Mouse (Mus musculus): ENCODE data around the gene Tmem101. TPM values are rescaled to one million over a fixed set of nuclear protein-coding genes. Genes with fewer than 3 reads are reported as not detected.

The Tmem101 gene
- total RNA-seq (2021): 10 to 100 TPM; 24.2 to 30.3 TPM

DNA sequence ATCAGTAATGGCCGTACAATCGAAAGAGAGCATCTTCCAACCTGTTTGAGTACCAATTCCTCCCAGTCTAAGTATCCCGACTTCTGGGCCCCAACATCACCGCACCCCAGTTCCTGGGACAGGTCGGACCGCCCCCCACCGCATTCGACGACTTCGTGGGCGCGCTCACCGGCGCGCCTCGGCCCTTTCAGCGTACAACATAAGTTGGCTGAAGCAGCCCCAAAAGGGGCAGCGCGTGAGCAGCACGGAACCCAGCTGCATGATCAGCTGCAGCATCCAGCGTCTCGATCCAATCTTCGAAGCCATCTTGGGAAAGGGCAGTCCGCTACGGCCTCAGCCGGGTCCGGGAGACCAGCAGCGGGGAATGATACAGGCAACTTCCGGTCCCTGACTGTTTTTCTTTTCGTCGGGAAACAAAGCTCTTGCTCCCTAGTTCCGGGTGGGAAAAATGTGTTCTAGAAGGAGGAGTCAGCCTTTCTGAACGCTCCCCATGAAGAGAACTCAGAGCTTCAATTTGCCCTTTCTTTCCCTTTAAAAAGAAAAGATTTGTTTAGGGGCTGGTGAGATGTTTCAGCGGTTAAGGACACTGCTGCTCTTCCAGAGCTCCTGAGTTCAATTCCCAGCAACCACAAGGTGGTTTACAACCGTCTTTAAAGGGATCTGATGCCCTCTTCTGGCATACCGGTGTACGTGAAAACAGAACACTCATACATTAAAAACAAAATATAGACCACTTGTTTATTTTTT, at the start of gene Tmem101:
Gene Tmem101 (minus strand): TSS at position 366 of the 747 bp plus-strand sequence.
- DNase-seq (ENCODE audit: extremely low spot score in 1 of 2, low spot score in 1 of 2): peak; percentile 80 to 85

GRCm38 (mm10) chr11:102201408-102201821, 45.2 kb upstream of the Tmem101 start:
- DNase-seq (ENCODE audit: extremely low spot score in 1 of 2, low spot score in 1 of 2): no peak

DNA sequence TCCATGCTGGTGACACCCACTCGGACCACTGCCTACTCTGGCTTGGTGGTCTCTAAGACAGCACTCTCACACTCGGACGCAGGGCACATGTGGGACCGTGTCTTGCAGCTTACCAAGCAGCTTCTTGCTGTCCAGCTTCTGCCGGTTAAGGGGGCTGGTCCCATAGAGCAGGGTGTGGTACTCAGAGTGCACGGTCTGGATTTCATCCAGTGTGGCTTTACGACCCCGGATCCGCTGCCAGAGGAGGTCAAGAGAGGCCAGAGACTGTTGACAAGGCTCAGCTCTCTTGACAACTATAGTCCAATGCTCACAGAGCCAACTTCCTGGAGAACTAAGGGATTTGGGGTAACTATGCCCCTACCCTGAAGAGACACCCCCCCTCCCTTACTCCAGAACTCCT, 43.7 kb upstream of the Tmem101 start:
- no peak for DNase-seq (ENCODE audit: extremely low spot score in 1 of 2, low spot score in 1 of 2)

GRCm38 (mm10) chr11:102198245-102198644, 42.0 kb upstream of the Tmem101 start:
- DNase-seq (ENCODE audit: extremely low spot score in 1 of 2, low spot score in 1 of 2): no peak

DNA sequence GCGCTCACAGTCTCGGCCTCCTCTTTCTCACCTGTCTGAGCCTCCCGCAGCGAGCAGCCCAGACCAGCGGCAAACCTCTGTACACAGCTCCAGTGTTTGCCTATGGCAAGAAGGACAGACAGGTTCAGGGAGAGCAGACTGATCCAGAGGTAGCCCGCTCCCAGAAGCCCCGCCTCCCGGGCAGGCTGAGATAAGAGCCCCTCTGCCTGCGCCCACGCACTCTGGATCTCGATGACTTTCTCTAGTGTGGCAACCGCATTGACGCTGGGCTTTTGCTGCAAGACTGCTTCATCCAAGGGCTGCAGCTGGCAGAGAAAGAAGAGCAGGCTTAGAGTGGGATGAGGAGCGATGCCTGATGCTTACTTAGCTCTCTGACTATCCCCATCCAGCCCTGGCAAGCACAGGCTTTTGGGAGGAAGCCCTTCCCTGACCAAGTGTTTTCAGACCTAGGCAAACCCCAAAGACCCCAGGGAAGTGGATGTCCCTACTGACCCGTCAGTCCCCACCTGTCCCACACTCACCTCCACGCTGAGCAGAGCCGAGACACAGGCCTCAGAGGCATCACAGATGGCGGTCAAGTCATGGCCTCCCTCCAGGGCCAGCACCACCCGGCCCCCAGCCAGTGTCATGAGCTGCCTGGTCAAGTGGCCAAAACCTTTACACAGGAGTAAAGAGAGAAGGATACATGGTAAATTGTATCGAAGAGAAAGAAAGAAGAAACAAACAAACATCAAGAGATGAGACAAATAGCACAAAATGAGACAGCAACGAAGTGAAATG, 40.0 kb upstream of the Tmem101 start:
- no peak for DNase-seq (ENCODE audit: extremely low spot score in 1 of 2, low spot score in 1 of 2)

- DNase-seq (ENCODE audit: extremely low spot score in 1 of 2, low spot score in 1 of 2): no peak
Observed at GRCm38 (mm10) chr11:102193657-102194440, 37.6 kb upstream of the Tmem101 start.

DNA sequence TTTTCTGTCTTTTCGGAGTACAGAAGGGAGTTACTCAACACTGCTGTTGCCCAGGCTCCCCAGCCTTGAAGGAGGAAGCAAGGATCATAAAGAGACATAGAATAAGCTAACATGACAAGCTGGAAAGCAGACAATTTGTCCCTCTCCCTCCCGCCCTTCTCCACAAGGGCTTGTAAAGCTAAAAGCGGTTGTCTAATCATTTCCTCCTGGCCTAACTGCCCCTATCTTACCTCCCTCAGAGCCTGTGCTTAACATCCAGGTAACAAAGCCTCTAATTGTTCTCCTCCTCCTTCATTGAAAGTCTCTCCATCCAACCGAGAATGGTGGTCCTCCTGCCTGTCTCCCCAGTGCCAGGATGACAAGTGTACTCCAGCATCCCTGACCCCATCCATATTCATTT, 34.6 kb upstream of the Tmem101 start:
- DNase-seq (ENCODE audit: extremely low spot score in 1 of 2, low spot score in 1 of 2): no peak

GRCm38 (mm10) chr11:102189461-102190436, 33.5 kb upstream of the Tmem101 start, which contains the start of gene G6pc3:
Gene G6pc3 (plus strand): TSS chr11:102189620.
- DNase-seq (ENCODE audit: extremely low spot score in 1 of 2, low spot score in 1 of 2): peak; percentile 56 to 79

- no peak for DNase-seq (ENCODE audit: extremely low spot score in 1 of 2, low spot score in 1 of 2)
Observed at GRCm38 (mm10) chr11:102188980-102189379, 32.8 kb upstream of the Tmem101 start.

DNA sequence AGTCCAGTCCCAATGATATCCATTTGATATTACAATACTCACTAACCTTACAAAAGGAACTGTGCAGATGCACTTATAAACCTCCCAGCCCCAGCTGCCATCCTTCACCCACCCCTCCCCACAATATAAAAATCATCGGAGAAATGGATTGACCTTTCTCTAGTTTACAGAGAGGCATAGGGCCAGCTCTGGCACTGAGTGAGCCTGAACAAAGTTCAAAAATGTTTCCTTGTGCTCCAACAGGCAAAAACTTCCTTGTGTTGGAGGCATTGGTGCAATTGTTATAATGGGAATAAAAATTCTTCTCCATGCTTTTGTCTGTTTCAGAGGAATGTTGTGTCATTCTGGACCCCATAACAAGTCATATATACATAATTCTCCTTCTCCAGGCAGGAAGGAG, 30.0 kb upstream of the Tmem101 start:
- no peak for DNase-seq (ENCODE audit: extremely low spot score in 1 of 2, low spot score in 1 of 2)

- DNase-seq (ENCODE audit: extremely low spot score in 1 of 2, low spot score in 1 of 2): no peak
Observed at GRCm38 (mm10) chr11:102185677-102186076, 29.5 kb upstream of the Tmem101 start.

GRCm38 (mm10) chr11:102184646-102185495, 28.7 kb upstream of the Tmem101 start, which contains the start of gene Lsm12:
Gene Lsm12 (minus strand): TSS chr11:102185296.
- peak; percentile 91 to 94 for DNase-seq (ENCODE audit: extremely low spot score in 1 of 2, low spot score in 1 of 2)

DNA sequence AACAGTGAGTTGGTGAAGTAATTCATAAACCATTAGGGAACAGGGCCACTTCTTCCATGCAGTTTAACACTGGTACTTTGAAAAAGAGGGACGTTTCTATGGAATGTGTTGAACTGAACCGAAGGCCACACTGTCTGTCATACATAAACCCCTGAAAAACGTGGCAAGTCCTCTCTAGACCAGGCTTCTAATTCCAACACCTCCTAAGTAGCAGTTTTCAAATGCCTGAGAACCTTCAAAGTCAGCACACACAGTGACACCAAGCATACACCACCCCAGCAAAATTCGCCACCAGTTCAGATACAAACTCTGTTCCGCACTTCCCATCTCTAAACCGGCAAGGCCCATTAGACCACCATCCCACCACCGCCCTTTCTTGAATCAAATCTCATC, 28.0 kb upstream of the Tmem101 start:
- no peak for DNase-seq (ENCODE audit: extremely low spot score in 1 of 2, low spot score in 1 of 2)

DNA sequence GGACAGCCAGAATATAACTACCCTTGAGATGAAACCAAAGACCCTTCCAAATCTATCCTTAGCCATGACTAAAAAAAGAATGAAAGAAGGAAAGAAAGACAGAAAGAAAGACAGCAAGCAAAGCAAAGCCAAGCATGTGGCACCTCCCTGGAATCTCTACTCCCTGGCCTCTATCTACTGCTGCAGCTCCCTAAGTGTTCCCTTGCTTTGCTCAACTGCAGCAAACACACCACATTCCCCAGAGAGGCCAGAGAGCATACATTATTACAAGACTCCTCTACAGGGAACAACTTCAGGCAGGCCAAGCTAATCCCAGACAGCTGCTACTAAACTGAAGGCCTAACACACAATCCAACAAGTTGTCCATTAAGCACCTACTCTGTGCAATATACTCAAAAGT, 23.6 kb upstream of the Tmem101 start:
- no peak for DNase-seq (ENCODE audit: extremely low spot score in 1 of 2, low spot score in 1 of 2)

DNA sequence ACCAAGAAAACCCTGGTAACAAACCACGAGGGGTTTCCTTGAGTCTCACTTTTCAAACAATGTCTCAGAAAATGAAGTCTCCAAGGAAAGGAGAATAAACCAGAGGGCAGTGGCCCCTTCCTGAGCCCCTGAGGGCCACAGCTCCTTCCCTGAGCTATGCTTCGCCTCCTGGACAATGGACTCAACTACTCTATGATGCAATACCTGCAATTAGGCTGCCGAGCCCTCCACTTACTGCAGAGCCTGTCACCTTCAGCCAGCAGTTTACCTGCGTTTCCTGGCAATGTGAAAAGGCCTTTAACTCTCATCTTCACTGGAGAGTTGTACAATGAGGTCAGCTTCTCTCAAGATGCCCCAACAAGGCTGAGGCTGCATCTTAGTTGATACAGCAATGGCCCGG, 12.5 kb upstream of the Tmem101 start:
- no peak for DNase-seq (ENCODE audit: extremely low spot score in 1 of 2, low spot score in 1 of 2)

DNA sequence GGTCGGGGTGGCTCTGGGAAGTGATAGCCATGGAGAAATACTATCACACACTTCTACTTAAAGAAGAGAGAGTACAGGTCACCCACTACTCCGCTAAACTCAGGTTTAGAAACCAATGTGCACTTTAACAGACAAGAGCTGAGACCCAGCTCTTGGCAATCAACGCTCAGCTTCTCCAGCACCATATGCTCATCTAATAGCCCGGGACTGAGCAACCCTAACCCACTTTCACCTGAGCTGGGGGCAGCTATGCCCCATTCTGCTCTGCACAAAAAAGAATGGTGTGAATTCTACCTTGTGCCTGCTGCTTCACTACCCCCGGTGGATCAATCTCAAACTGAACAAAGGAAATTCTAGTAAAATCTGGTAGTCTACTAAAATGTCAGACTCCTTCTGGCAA, 11.3 kb upstream of the Tmem101 start:
- no peak for DNase-seq (ENCODE audit: extremely low spot score in 1 of 2, low spot score in 1 of 2)

DNA sequence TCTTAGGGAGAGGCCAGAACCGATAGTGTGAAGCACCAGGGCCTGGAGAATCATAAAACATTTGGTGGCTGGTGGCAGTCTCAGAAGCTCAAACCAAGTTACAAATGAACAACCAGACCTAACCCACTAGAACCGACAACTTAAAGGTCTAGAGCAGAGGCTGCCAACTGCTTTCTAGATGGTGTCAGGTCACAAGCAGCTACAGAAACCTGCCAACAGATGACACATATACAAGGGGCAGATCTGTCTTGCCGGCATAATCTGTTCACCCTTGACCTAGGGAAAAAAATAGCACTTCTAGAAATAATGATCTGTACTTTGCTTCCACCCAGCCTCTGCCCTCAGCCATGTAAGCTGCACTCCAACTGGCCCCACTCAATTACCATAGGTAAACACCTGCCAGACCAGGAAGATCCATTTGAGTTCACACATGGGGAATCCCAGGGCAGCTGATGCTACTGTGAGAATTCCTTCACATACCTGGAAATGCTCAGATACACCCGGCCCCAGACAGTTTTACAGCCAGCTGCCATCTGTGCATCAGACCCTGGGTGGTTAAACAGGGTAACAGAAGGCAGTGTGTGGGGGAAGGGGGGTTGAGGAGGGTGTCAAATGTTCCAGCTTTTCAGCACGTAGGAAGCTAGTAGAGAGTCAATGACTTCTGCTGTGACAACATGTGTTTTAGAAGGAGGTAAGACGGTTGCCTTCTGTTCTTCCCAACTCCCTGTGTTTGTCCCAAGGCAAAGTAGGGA, 9.9 kb upstream of the Tmem101 start:
- peak; percentile 25 to 40 for DNase-seq (ENCODE audit: extremely low spot score in 1 of 2, low spot score in 1 of 2)

- no peak for DNase-seq (ENCODE audit: extremely low spot score in 1 of 2, low spot score in 1 of 2)
Observed at GRCm38 (mm10) chr11:102159781-102160180, 3.6 kb upstream of the Tmem101 start.

Measured in layer of hippocampus, postnatal 25 days (tissue).